Mouse (Mus musculus): ENCODE data around the gene Phf5a. TPM values are rescaled to one million over a fixed set of nuclear protein-coding genes. Genes with fewer than 3 reads are reported as not detected.

The Phf5a gene
- polyA plus RNA-seq, 1 experiment from 2014 or later, result 138 TPM

DNA sequence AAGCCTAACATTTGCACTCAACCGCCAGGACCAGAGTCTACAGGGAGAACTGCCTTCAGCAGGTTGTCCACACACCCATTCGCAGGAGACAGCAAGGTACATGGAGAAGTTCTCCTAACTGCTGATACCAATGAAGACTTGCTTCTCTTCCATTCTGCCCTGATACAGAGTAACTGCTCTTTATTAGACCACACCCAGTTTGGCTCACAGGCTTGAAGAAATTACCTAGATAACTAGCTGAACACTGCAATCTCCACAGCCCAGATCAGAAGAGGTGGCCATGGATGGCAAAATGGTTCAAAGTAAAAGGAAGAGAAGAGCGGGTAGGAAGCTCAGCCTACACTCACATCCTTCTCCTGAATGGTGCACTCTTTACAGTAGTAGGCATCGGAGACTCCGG is 1.7 kb downstream of the Phf5a start:
- 96% methylated on average over 5 of the region's 5 CpGs for WGBS
- ATAC-seq (ENCODE audit: low read depth), result no peak
- no peak overlapping the region for H3K4me2 ChIP-seq (ENCODE audit: low read depth, low read length)
- peaks cover 58% of the 10 kb centered on the region for H3K36me3 ChIP-seq (ENCODE audit: control insufficient read depth, insufficient read depth, low read length)
- no peaks in the 10 kb centered on the region for H3K9me3 ChIP-seq (ENCODE audit: control insufficient read depth, low read length)
- H3K27ac ChIP-seq (replicated peaks; ENCODE audit: low read depth, low read length), result no peak overlapping the region
- H3K4me1 ChIP-seq (ENCODE audit: control insufficient read depth, insufficient read depth, low read length), result peaks cover 8% of the 10 kb centered on the region
- H3K4me3 ChIP-seq (ENCODE audit: low read depth, low read length), result no peak overlapping the region
- no peak overlapping the region for H3K9ac ChIP-seq (ENCODE audit: low read depth, low read length)
- H3K27me3 ChIP-seq (replicated peaks; ENCODE audit: control insufficient read depth, insufficient read depth, low read length), result no peaks in the 10 kb centered on the region
- no peak for DNase-seq (ENCODE audit: low spot score)

DNA sequence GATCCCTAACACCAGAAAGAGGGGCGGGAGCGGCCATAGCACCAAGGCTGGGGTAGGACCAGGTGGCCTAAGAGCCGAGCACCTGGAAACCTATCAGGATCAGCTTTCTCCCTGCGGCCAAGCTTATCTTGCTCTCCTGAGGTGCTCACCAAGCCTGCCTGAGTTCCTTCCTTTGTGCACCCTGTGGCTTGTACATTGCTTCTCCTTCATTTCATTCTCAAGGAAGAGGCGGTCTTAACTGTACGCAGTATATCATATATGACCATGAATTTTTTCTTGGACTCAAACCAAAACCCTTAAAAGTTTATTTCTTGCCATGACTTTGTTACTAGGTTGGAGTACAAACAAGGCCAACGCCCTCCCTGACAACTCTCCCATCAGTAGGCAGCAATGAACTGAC is 7.5 kb downstream of the Phf5a start:
- Histone ChIP-seq H3K36me3 (ENCODE audit: control insufficient read depth, insufficient read depth, low read length) (peaks cover 54% of the 10 kb centered on the region), H3K4me2 (ENCODE audit: low read depth, low read length) (no peak overlapping the region)
- WGBS, result 95% methylated on average over 7 of the region's 7 CpGs

DNA sequence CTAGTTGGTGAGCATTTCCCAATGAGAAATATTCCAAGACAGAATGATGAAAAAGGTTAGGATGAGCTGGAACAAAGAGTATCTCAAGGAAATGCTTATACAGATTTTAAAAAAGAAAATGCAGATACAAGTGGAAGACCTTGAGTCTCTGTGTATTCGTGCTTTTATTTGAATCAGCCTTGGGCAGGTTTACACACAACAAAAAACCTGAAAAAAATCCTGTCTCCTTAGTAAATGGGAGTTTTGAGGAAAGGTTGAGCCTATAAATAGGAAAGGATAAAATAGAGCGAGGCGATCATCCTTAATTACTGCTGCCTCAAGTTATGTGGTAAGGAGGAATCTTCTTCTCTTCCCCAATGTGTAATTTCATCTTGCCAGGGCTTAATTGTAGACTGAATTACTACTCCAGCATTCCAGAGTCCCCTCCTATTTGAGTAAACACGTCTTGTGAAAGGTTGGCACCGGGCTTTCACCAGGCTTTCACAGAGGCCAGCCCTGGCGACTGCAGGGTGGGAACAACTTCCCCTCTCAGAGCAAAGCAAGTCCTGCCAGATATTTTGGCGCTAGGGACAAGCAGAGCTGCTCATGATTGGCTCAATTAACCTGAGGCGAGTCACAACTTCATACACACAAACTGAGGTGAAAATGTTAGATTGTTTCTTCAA is 11.1 kb downstream of the Phf5a start:
- Histone ChIP-seq H3K9ac (ENCODE audit: low read depth, low read length) (no peak overlapping the region), H3K9me3 (ENCODE audit: control insufficient read depth, low read length) (no peaks in the 10 kb centered on the region), H3K27ac (replicated peaks; ENCODE audit: low read depth, low read length) (peak overlapping the region; percentile 98), H3K4me3 (ENCODE audit: low read depth, low read length) (peak overlapping the region; percentile 83), H3K36me3 (ENCODE audit: control insufficient read depth, insufficient read depth, low read length) (peaks cover 18% of the 10 kb centered on the region), H3K27me3 (replicated peaks; ENCODE audit: control insufficient read depth, insufficient read depth, low read length) (no peaks in the 10 kb centered on the region), H3K4me2 (ENCODE audit: low read depth, low read length) (peak overlapping the region; percentile 87), H3K4me1 (ENCODE audit: control insufficient read depth, insufficient read depth, low read length) (no peaks in the 10 kb centered on the region)
- peak; percentile 83 for DNase-seq (ENCODE audit: low spot score)
- 36% methylated on average over 8 of the region's 8 CpGs for WGBS
- no peak for ATAC-seq (ENCODE audit: low read depth)

More for the DNA sequence above, 7.5 kb downstream of the Phf5a start:
- Histone ChIP-seq H3K27ac (replicated peaks; ENCODE audit: low read depth, low read length) (no peak overlapping the region), H3K4me1 (ENCODE audit: control insufficient read depth, insufficient read depth, low read length) (no peaks in the 10 kb centered on the region), H3K9ac (ENCODE audit: low read depth, low read length) (no peak overlapping the region), H3K4me3 (ENCODE audit: low read depth, low read length) (no peak overlapping the region), H3K27me3 (replicated peaks; ENCODE audit: control insufficient read depth, insufficient read depth, low read length) (no peaks in the 10 kb centered on the region), H3K9me3 (ENCODE audit: control insufficient read depth, low read length) (no peaks in the 10 kb centered on the region)
- ATAC-seq (ENCODE audit: low read depth), result no peak
- no peak for DNase-seq (ENCODE audit: low spot score)

DNA sequence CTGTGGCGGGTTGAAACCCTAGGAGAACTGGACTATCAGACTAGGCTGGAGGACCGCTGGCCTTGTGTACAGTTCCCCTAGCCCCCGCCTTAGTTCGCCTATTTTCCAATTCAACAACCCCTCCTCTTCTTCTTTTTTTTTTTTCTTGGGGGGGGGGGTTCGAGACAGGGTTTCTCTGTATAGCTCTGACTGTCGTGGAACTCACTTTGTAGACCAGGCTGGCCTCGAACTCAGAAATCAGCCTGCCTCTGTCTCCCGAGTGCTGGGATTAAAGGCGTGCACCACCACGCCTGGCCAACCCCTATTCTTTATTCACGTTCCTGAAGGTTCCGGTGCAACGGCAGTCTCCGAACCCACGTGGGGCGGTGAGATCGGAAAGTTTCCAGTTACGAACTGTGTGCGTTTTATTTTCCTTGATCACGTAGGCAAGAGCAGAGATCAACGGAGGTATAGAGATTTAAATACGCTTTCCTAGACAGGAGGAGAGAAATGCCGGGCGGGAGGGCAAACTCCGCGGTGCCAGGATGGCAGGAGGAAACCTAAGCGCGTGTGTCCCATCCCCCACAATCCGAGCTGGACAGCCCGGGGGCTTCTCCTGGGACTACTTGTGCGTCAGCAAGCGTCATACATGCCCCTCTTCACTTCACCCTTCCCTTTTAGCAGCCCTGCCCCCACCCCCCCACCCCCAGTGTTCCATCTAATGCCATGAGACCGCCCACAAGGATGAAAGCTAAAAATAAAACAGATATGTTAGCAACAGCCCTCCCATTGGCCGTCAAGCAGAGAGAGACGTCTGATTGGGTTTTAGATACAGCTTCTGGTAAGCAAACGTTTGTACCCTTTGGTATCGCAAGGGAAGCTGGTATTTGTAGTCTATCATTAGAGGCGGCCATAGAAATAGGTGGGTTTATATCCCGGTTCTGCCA is 12.1 kb downstream of the Phf5a start:
- WGBS, result under 1% methylated on average over 38 of the region's 39 CpGs
- Histone ChIP-seq H3K9ac (ENCODE audit: low read depth, low read length) (peak overlapping the region; percentile 92), H3K27me3 (replicated peaks; ENCODE audit: control insufficient read depth, insufficient read depth, low read length) (no peaks in the 10 kb centered on the region), H3K36me3 (ENCODE audit: control insufficient read depth, insufficient read depth, low read length) (peaks cover 14% of the 10 kb centered on the region), H3K9me3 (ENCODE audit: control insufficient read depth, low read length) (no peaks in the 10 kb centered on the region), H3K4me2 (ENCODE audit: low read depth, low read length) (peak overlapping the region; percentile 87), H3K4me3 (ENCODE audit: low read depth, low read length) (peak overlapping the region; percentile 83), H3K27ac (replicated peaks; ENCODE audit: low read depth, low read length) (peak overlapping the region; percentile 98), H3K4me1 (ENCODE audit: control insufficient read depth, insufficient read depth, low read length) (peaks cover 5% of the 10 kb centered on the region; the same call in 1 of the 2 replicates)
- DNase-seq (ENCODE audit: low spot score) (peak; percentile 99), ATAC-seq (ENCODE audit: low read depth) (peak; percentile 85)

DNA sequence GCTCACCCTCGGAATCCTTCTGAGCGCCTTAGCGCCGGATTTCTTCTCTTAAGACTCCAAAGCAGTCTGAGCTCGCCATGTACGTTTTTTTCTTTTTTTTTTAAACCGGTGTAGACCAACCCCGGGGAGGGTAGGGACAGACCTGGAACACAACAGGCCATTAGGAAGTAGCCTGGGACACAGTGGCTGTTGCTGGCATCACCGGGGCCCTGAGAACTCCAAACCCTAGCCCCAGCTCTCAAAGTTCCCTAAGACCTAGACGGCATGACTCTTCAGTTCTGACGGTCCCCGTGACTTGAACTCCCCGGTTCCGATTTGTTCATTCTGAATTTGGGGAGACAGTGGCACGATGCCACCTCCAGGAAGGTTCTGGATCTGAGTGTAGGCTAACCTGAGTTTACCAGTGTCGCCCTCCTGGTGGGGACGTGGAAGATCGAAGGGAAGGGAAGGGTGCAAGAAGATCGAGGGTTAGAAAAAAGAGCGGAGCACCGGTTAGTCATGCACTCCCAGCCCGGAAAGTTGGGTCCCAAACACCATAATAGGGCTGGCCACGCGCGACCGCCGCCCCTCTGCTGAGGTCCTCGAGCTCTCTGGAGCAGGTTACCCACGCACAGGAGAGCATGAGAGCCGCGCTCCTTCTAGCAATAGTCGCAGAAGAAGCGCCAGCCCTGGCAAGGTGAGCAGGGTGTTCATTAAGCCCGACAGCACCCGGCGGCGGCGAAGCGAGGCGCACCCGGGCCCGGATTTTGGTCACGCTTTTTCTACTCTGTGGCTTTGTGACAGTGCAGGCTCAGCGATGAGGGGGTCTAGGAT is 13.0 kb downstream of the Phf5a start, which contains the start of gene Tob2:
Gene Tob2, minus strand, starts transcription at position 280 of the 813 bp plus-strand sequence.
- peak; percentile 54 for DNase-seq (ENCODE audit: low spot score)
- H3K4me2 ChIP-seq (ENCODE audit: low read depth, low read length), result peak within 1 kb of the TSS; percentile 87
- H3K9ac ChIP-seq (ENCODE audit: low read depth, low read length), result peak within 1 kb of the TSS; percentile 92
- ATAC-seq (ENCODE audit: low read depth), result peak; percentile 4; the same call in 1 of the 2 replicates
- no peaks in the 10 kb centered on the region for H3K9me3 ChIP-seq (ENCODE audit: control insufficient read depth, low read length)
- H3K27ac ChIP-seq (replicated peaks; ENCODE audit: low read depth, low read length), result peak within 1 kb of the TSS; percentile 98
- H3K36me3 ChIP-seq (ENCODE audit: control insufficient read depth, insufficient read depth, low read length), result 0 out of 2 replicates have a peak, but pooled peaks cover 8% of the 10 kb centered on the region
- peak within 1 kb of the TSS; percentile 83 for H3K4me3 ChIP-seq (ENCODE audit: low read depth, low read length)
- no peaks in the 10 kb centered on the region for H3K27me3 ChIP-seq (replicated peaks; ENCODE audit: control insufficient read depth, insufficient read depth, low read length)
- peaks cover 5% of the 10 kb centered on the region; the same call in 1 of the 2 replicates for H3K4me1 ChIP-seq (ENCODE audit: control insufficient read depth, insufficient read depth, low read length)
- WGBS, result under 1% methylated on average over 39 of the region's 44 CpGs

DNA sequence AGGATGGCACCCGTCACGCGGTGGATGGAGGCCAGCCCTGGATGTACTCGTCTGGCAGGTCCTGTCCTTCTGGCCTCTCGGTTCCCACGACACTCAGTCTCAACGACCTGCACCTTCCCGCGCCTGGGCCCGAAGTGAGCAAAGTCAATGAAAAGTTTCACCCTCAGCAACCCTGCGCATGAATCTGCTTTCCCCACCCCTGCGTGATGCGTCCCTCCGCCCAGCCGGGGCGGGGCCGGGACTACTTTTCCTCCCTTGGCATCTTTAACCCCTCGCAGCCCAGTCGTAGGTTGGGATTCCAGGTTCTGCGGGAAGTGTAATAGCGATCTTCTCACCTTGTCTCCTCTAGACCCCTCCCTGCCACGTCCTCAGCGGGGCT is 13.6 kb downstream of the Phf5a start:
- peak; percentile 95 for DNase-seq (ENCODE audit: low spot score)
- no peaks in the 10 kb centered on the region for H3K9me3 ChIP-seq (ENCODE audit: control insufficient read depth, low read length)
- peak overlapping the region; percentile 92 for H3K9ac ChIP-seq (ENCODE audit: low read depth, low read length)
- ATAC-seq (ENCODE audit: low read depth), result peak; percentile 17
- H3K4me2 ChIP-seq (ENCODE audit: low read depth, low read length), result peak overlapping the region; percentile 87
- peaks cover 9% of the 10 kb centered on the region; the same call in 1 of the 2 replicates for H3K36me3 ChIP-seq (ENCODE audit: control insufficient read depth, insufficient read depth, low read length)
- peak overlapping the region; percentile 83 for H3K4me3 ChIP-seq (ENCODE audit: low read depth, low read length)
- peak overlapping the region; percentile 98 for H3K27ac ChIP-seq (replicated peaks; ENCODE audit: low read depth, low read length)
- H3K27me3 ChIP-seq (replicated peaks; ENCODE audit: control insufficient read depth, insufficient read depth, low read length), result no peaks in the 10 kb centered on the region
- peaks cover 5% of the 10 kb centered on the region; the same call in 1 of the 2 replicates for H3K4me1 ChIP-seq (ENCODE audit: control insufficient read depth, insufficient read depth, low read length)
- WGBS, result 0% methylated on average over 17 of the region's 23 CpGs

DNA sequence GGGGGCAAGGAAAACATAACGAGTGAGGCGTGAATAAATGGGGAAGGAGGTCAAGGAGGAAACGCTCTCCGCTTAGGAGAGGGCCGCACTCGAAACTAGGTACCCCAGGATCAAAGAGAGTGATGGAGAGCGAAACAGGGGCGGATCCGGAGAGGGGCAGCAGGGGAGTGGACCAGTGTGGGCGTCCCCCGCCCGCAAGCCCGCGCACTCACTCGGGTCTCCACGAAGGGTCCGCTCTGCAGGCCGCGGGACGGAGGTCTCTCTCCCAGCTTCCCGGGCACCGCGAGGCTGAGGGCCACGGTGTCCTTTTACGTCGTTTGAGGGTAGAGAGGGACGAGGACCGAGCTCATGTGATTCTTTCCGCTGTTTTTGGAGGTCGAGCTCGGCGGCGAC is 14.0 kb downstream of the Phf5a start:
- Histone ChIP-seq H3K36me3 (ENCODE audit: control insufficient read depth, insufficient read depth, low read length) (peaks cover 13% of the 10 kb centered on the region), H3K4me1 (ENCODE audit: control insufficient read depth, insufficient read depth, low read length) (peaks cover 5% of the 10 kb centered on the region; the same call in 1 of the 2 replicates), H3K9me3 (ENCODE audit: control insufficient read depth, low read length) (no peaks in the 10 kb centered on the region), H3K27ac (replicated peaks; ENCODE audit: low read depth, low read length) (peak overlapping the region; percentile 98), H3K4me2 (ENCODE audit: low read depth, low read length) (peak overlapping the region; percentile 87), H3K4me3 (ENCODE audit: low read depth, low read length) (peak overlapping the region; percentile 83), H3K9ac (ENCODE audit: low read depth, low read length) (peak overlapping the region; percentile 92), H3K27me3 (replicated peaks; ENCODE audit: control insufficient read depth, insufficient read depth, low read length) (no peaks in the 10 kb centered on the region)
- no peak for ATAC-seq (ENCODE audit: low read depth)
- peak; percentile 51 for DNase-seq (ENCODE audit: low spot score)
- WGBS, result 0% methylated on average over 16 of the region's 33 CpGs
